Mouse (Mus musculus) ES-E14 (cell line): ENCODE data around the gene Senp5.

ENCODE experiments used
- CHD2 ChIP-seq: IDR thresholded peaks from 2 replicates; pipeline ENCODE4 v1.6.1; 2014; ENCODE audit warnings: mild to moderate bottlenecking, low read depth, low read length, inconsistent platforms
- MAFK ChIP-seq: IDR thresholded peaks from 2 replicates; pipeline ENCODE4 v1.6.1; 2014; ENCODE audit warnings: mild to moderate bottlenecking, low read depth, low read length, inconsistent platforms; ENCODE audit not compliant: insufficient read depth
- ZNF384 ChIP-seq: IDR thresholded peaks from 2 replicates; pipeline ENCODE4 v1.6.1; 2012; ENCODE audit warnings: low read depth, low read length, inconsistent platforms

- TF ChIP-seq ZNF384: no peak
- TF ChIP-seq MAFK: no peak
- TF ChIP-seq CHD2: no peak
These were observed 5.6 kb upstream of the Senp5 start for GRCm38 (mm10) chr16:32008529-32009293.
